15 mouse cellular contexts compared by ENCODE assay signal in genomic region chr4:53264901-53265300, GRCm38 (mm10).
DNase-seq lines count a peak whose midpoint lies in the region; ATAC-seq and TF ChIP-seq lines count a peak whose summit lies in the region.
"Had no signal": no experiment of that assay in that cellular context is flagged by ENCODE, and none has a peak within 500 bp of the region (broad histone marks: within the 10 kb centered on the region; RNA-seq: fewer than 3 reads in every experiment).

No protein-coding gene starts in this region.

- no peak overlapping the region for H3K9ac ChIP-seq in midbrain, embryonic 13.5 days (replicated peaks)
- H3K9ac ChIP-seq in limb, embryonic 15.5 days, result no peak overlapping the region
- H3K9ac ChIP-seq: embryonic facial prominence, embryonic 13.5 days; forebrain, embryonic 13.5 days; heart, embryonic 13.5 days had no signal

- H3K4me1 ChIP-seq in heart, embryonic 10.5 days, result peaks cover 12% of the 10 kb centered on the region
- peaks cover 19% of the 10 kb centered on the region for H3K4me1 ChIP-seq in midbrain, embryonic 13.5 days (replicated peaks)
- H3K4me1 ChIP-seq in midbrain, embryonic 10.5 days, result peaks cover 4% of the 10 kb centered on the region; the same call in 1 of the 2 replicates
- peaks cover 14% of the 10 kb centered on the region for H3K4me1 ChIP-seq in limb, embryonic 15.5 days

- H3K27me3 ChIP-seq in heart, embryonic 10.5 days (ENCODE audit: insufficient read depth, poor library complexity, severe bottlenecking), result no peaks in the 10 kb centered on the region
- H3K27me3 ChIP-seq in midbrain, embryonic 13.5 days, result no peaks in the 10 kb centered on the region
- no peaks in the 10 kb centered on the region for H3K27me3 ChIP-seq in midbrain, embryonic 10.5 days (ENCODE audit: low read depth, poor library complexity, severe bottlenecking)
- H3K27me3 ChIP-seq in limb, embryonic 15.5 days, result no peaks in the 10 kb centered on the region
- H3K27me3 ChIP-seq: embryonic facial prominence, embryonic 13.5 days; forebrain, embryonic 13.5 days; heart, embryonic 13.5 days had no signal

- peak; percentile 91 for DNase-seq in heart, adult 11 months
- no peak for DNase-seq in heart, embryonic 10.5 days (ENCODE audit: low spot score)
- DNase-seq in midbrain, embryonic 10.5 days (ENCODE audit: low spot score), result no peak
- peak; percentile 64 for DNase-seq in adrenal gland, postnatal 10 days
- DNase-seq in layer of hippocampus, adult 2 months (ENCODE audit: low spot score in 2 of 2), result no peak
- DNase-seq: cerebellum, postnatal 36 days; kidney, postnatal 25 days; lung, postnatal 4 days had no signal

- peak; percentile 49; the same call in 1 of the 2 replicates for ATAC-seq in midbrain, embryonic 13.5 days
- ATAC-seq in limb, embryonic 15.5 days (ENCODE audit: insufficient number of reproducible peaks, low FRiP score, low TSS enrichment, low read depth), result 0 out of 2 replicates have a peak, but pooled peaks have one; percentile 44
- ATAC-seq: CD4-positive, CD25-positive, alpha-beta regulatory T cell, adult 4 months; inflammation-experienced regulatory T-cells, adult 6 months had no signal

- no peak overlapping the region for H3K27ac ChIP-seq in heart, embryonic 10.5 days
- 0 out of 2 replicates have a peak overlapping the region, but pooled peaks have one; percentile 30 for H3K27ac ChIP-seq in midbrain, embryonic 13.5 days
- H3K27ac ChIP-seq in midbrain, embryonic 10.5 days (replicated peaks), result no peak overlapping the region
- no peak overlapping the region for H3K27ac ChIP-seq in limb, embryonic 15.5 days
- H3K27ac ChIP-seq in layer of hippocampus, adult 2 months, result no peak overlapping the region
- H3K27ac ChIP-seq: embryonic facial prominence, embryonic 13.5 days; forebrain, embryonic 13.5 days had no signal

- H3K4me3 ChIP-seq in heart, embryonic 10.5 days, result no peak overlapping the region
- no peak overlapping the region for H3K4me3 ChIP-seq in midbrain, embryonic 13.5 days (replicated peaks)
- H3K4me3 ChIP-seq in midbrain, embryonic 10.5 days, result no peak overlapping the region
- no peak overlapping the region for H3K4me3 ChIP-seq in limb, embryonic 15.5 days
- no peak overlapping the region for H3K4me3 ChIP-seq in layer of hippocampus, adult 2 months
- H3K4me3 ChIP-seq: embryonic facial prominence, embryonic 13.5 days; forebrain, embryonic 13.5 days; heart, embryonic 13.5 days had no signal

- H3K9me3 ChIP-seq in heart, embryonic 10.5 days, result no peaks in the 10 kb centered on the region
- no peaks in the 10 kb centered on the region for H3K9me3 ChIP-seq in midbrain, embryonic 13.5 days
- no peaks in the 10 kb centered on the region for H3K9me3 ChIP-seq in midbrain, embryonic 10.5 days (replicated peaks)
- no peaks in the 10 kb centered on the region for H3K9me3 ChIP-seq in limb, embryonic 15.5 days
- H3K9me3 ChIP-seq: embryonic facial prominence, embryonic 13.5 days; forebrain, embryonic 13.5 days; heart, embryonic 13.5 days had no signal

- H3K36me3 ChIP-seq in heart, embryonic 10.5 days, result no peaks in the 10 kb centered on the region
- no peaks in the 10 kb centered on the region for H3K36me3 ChIP-seq in midbrain, embryonic 13.5 days
- H3K36me3 ChIP-seq in midbrain, embryonic 10.5 days, result no peaks in the 10 kb centered on the region
- no peaks in the 10 kb centered on the region for H3K36me3 ChIP-seq in limb, embryonic 15.5 days
- H3K36me3 ChIP-seq: embryonic facial prominence, embryonic 13.5 days; heart, embryonic 13.5 days had no signal

- no peak overlapping the region for H3K4me2 ChIP-seq in midbrain, embryonic 13.5 days (replicated peaks)
- H3K4me2 ChIP-seq in limb, embryonic 15.5 days, result no peak overlapping the region
- H3K4me2 ChIP-seq: embryonic facial prominence, embryonic 13.5 days; forebrain, embryonic 13.5 days had no signal

- no peak for TF ChIP-seq CTCF in layer of hippocampus, adult 2 months (conservative IDR thresholded peaks at IDR 0.05)

- 86% methylated on average over 5 of the region's 5 CpGs for WGBS in heart, embryonic 10.5 days
- 72% methylated on average over 5 of the region's 5 CpGs for WGBS in midbrain, embryonic 13.5 days
- 83% methylated on average over 5 of the region's 5 CpGs for WGBS in midbrain, embryonic 10.5 days
- 67% methylated on average over 5 of the region's 5 CpGs for WGBS in limb, embryonic 15.5 days

Comparison
In these comparisons a context has a peak if more than half of its experiments do, and no peak if none do; other contexts are left out.
1. DNase-seq: peak in heart, adult 11 months (single experiment) and adrenal gland, postnatal 10 days (single experiment); none in heart, embryonic 10.5 days (single experiment), midbrain, embryonic 10.5 days (single experiment) and layer of hippocampus, adult 2 months (0 of 2).